Mouse (Mus musculus) heart, postnatal 10 days (tissue): ENCODE results near the gene Mpc2. TPM values are rescaled to one million over a fixed set of nuclear protein-coding genes. Genes with fewer than 3 reads are reported as not detected.
A peak's percentile ranks its signal among the peaks of the same experiment; 100 is the strongest.

Experiments
- DNase-seq, 2 experiments: peaks; one replicate each; pipeline ENCODE4 v3.0.0; 2021
- intact Hi-C: fragments of 180-260 bp; cut with DNase I; formaldehyde crosslinking; loops from one replicate; pipeline ENCODE4 v1.15.1; 2025
- total RNA-seq, 2 experiments: library from RNA; stranded (reverse); gene quantifications; 2 replicates each; pipeline ENCODE4 v1.2.3; 2021

Mpc2 gene
- total RNA-seq, 2 experiments from 2014 or later: 403 to 412 TPM

GRCm38 (mm10) chr1:165498856-165499255 lies 38.4 kb downstream of the Mpc2 start:
- intact Hi-C loops: no loop called here
- peak in 1 of 2 experiments; percentile 23 for DNase-seq

GRCm38 (mm10) chr1:165503307-165504024 lies 43.0 kb downstream of the Mpc2 start:
- DNase-seq: peak; percentile 65 to 68
- intact Hi-C loops: loop anchor here (1.0 to 5.0 kb wide), 2 partner anchors 114 to 251 kb away; no protein-coding TSS in a partner anchor

DNA sequence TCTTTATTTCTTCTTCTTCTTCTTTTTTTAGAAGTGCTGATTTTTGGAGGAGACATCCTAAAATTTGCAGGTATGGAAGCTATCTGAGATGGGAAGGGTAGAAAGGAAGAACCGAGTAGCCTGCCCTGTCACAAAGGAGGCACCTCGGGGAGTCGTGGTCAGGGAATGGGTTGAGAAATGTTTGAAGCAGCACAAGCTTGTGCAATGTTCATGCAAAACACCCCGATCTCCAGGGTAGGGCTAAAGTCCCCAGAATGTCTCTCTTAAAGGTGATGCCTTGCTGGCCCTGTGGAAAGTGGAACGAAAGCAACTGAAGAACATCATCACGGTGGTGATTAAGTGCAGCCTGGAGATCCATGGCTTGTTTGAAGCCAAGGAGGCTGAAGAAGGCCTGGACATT lies 45.9 kb downstream of the Mpc2 start:
- intact Hi-C loops: no loop called here
- DNase-seq: no peak

DNA sequence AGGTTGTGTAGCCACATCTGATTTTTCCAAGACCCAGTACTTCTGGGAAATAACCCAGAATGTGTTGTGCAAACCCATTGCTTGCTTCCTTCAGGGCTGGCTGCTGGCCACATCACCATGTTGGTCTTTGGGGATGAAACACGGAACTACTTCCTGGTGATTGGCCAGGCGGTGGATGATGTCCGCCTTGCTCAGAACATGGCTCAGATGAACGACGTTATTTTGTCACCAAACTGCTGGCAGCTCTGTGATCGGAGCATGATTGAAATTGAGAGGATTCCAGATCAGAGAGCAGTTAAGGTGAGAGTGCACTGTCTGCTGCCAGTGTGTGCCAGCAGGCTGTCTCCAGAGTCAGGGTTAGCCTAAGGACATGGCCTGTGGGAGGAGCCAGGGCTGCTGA lies 49.7 kb downstream of the Mpc2 start:
- peak in 1 of 2 experiments; percentile 31 for DNase-seq
- intact Hi-C loops: no loop called here

GRCm38 (mm10) chr1:165520716-165521115 lies 60.3 kb downstream of the Mpc2 start:
- no peak for DNase-seq
- intact Hi-C loops: no loop called here

Other genes starting within 250 kb of the Mpc2 start
- 10 to 100 TPM; 49.4 to 50.8 TPM for gene Tiprl, start 223.6 kb upstream of the Mpc2 start, total RNA-seq
- gene Gpr161, start 164.8 kb upstream of the Mpc2 start, total RNA-seq: 1 to 10 TPM; 5.7 to 8.1 TPM
- gene Dcaf6, start 162 bp upstream of the Mpc2 start, total RNA-seq: 10 to 100 TPM; 76.3 to 77.7 TPM
- under 1 TPM in 1 of 2 experiments, not detected in 1; 0.20 TPM for gene Adcy10, start 24.5 kb downstream of the Mpc2 start, total RNA-seq
- 10 to 100 TPM; 49.4 to 57.7 TPM for gene Mpzl1, start 173.9 kb downstream of the Mpc2 start, total RNA-seq
- 100 to 1,000 TPM; 112 to 114 TPM for gene Rcsd1, start 249.1 kb downstream of the Mpc2 start, total RNA-seq